Mouse (Mus musculus): Measurements from ENCODE around the gene Hoxb5. TPM values are rescaled to one million over a fixed set of nuclear protein-coding genes. Genes with fewer than 3 reads are reported as not detected.
A peak's percentile ranks its signal among the peaks of the same experiment; 100 is the strongest.

Gene Hoxb5
- polyA plus RNA-seq, 1 experiment from 2014 or later = 79.2 TPM

DNA sequence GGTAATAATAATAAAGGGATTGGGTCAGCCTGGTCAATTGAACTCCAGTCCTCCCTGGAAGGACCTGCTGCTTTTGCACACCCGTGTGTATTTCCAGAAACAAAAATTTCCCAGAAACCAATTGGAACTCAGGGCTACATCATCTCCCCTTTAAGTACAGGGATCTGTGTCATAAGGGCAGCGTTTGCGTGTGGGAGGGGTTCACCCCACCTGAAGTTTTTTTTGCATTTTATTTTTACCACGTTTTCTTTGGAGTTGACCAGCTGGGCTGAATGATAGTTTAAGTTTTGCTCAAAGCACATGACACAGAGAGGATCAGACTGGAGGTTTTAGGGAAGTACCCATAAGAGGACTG is 39.4 kb downstream of the Hoxb5 start:
- ATAC-seq (ENCODE audit: low FRiP score, low read depth) = no peak
- WGBS = 3% methylated on average over 4 of the region's 4 CpGs
- no peaks in the 10 kb centered on the region for H3K9me3 ChIP-seq
- H3K27ac ChIP-seq = peak overlapping the region; percentile 100
- peaks cover 33% of the 10 kb centered on the region for H3K36me3 ChIP-seq
- H3K27me3 ChIP-seq (replicated peaks) = no peaks in the 10 kb centered on the region
- H3K4me2 ChIP-seq (replicated peaks) = peak overlapping the region; percentile 100
- H3K4me3 ChIP-seq = peak overlapping the region; percentile 59
- peaks cover 86% of the 10 kb centered on the region for H3K4me1 ChIP-seq
- peak overlapping the region; percentile 100 for H3K9ac ChIP-seq

DNA sequence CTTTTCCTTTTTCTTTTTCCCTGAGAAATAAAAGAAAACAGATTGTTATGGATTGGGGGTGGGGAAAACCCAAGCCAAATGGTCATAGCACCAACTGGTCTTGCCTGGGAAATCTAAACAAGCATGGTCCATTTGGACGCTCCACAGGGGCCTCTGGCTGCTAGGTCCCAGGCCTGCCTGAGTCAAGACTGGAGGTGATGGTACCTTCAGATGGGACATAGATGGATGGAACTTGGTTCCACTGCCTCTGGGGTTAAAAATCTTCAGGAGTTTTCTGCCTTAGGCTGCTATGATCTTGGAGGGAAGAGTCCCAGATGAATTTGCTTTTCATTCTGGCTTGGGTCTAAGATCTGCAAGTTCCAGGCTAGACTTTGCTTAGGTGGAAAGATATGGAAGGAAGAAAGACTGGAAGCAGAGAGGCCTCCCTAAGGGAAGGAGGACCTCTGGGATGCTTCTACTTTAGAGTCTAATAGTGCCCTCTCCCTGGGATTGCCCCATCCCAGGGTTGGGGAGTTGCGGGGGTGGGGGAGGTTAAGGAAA is 40.1 kb downstream of the Hoxb5 start:
- H3K4me1 ChIP-seq = peaks cover 84% of the 10 kb centered on the region
- peak overlapping the region; percentile 59 for H3K4me3 ChIP-seq
- H3K9ac ChIP-seq = peak overlapping the region; percentile 100
- no peaks in the 10 kb centered on the region for H3K27me3 ChIP-seq (replicated peaks)
- ATAC-seq (ENCODE audit: low FRiP score, low read depth) = no peak
- peaks cover 33% of the 10 kb centered on the region for H3K36me3 ChIP-seq
- WGBS = 8% methylated on average over 2 of the region's 2 CpGs
- no peaks in the 10 kb centered on the region for H3K9me3 ChIP-seq
- H3K27ac ChIP-seq = peak overlapping the region; percentile 100
- H3K4me2 ChIP-seq (replicated peaks) = peak overlapping the region; percentile 100

DNA sequence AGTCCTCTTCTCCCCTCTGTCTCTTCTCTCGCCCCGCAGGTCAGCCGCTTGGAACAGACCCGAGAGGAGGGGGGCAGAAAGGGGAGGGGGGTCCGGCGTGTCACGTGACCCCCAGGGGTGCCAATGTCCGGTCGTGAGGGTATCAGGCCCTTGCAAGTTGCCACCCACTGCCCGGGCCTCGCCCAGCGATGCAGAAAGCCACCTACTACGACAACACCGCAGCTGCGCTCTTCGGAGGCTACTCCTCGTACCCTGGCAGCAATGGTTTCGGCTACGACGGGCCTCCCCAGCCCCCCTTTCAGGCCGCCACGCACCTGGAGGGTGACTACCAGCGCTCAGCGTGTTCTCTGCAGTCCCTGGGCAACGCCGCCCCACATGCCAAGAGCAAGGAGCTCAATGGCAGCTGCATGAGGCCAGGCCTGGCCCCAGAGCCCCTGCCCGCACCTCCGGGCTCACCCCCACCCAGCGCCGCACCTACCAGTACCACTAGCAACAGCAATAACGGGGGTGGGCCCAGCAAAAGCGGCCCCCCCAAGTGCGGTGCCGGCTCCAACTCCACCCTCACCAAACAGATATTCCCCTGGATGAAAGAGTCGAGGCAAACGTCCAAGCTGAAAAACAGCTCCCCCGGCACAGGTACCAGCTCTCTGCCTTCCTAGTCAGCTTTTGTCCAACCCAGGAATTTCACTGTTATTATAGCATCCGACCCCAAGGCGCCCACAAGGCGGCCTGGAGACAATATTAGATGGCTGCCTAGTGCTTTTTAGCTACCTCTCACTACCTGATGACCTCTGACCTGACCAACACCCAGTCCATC is 41.1 kb downstream of the Hoxb5 start:
- H3K27me3 ChIP-seq (replicated peaks) = no peaks in the 10 kb centered on the region
- WGBS = 4% methylated on average over 40 of the region's 40 CpGs
- peaks cover 84% of the 10 kb centered on the region for H3K4me1 ChIP-seq
- ATAC-seq (ENCODE audit: low FRiP score, low read depth) = peak; percentile 15; the same call in 1 of the 2 replicates
- H3K36me3 ChIP-seq = peaks cover 33% of the 10 kb centered on the region
- peak overlapping the region; percentile 100 for H3K9ac ChIP-seq
- H3K4me2 ChIP-seq (replicated peaks) = peak overlapping the region; percentile 100
- peak overlapping the region; percentile 59 for H3K4me3 ChIP-seq
- no peaks in the 10 kb centered on the region for H3K9me3 ChIP-seq
- H3K27ac ChIP-seq = peak overlapping the region; percentile 100

DNA sequence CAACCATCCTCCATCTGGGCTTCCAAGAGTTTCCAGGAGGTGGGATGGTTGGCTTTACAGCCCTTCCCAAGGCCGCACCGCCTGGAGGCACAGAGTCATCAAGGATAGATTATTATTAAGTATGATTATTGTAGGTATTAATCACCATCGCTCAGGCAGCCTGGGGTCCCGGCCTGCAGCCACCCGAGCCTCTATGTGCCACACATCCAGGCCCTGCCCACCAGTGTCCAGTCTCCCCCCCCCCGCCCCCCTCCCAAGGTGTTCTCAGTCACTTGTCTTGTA is 41.7 kb downstream of the Hoxb5 start:
- H3K27ac ChIP-seq = peak overlapping the region; percentile 100

DNA sequence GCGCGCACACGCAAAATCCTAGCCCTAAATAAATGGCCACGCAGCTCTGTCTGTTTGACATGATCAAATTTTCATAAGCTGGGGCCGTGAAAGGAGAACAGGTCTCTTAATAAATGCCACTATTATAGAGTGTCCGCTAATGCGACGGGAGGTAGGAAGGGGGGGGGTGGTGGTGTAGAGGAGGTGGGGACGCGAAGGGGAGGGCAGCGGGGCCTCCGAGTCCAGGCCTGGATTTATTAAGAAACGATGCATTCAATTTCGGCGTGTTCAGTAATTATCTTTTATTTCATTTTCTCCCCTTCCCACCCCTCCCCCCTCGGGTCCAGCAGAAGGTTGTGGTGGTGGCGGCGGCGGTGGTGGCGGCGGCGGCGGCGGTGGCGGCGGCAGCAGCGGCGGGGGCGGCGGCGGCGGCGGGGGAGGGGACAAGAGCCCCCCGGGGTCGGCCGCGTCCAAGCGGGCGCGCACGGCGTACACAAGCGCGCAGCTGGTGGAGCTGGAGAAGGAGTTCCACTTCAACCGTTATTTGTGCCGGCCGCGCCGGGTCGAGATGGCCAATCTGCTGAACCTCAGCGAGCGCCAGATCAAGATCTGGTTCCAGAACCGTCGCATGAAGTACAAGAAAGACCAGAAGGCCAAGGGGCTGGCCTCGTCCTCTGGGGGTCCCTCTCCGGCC is 42.2 kb downstream of the Hoxb5 start:
- Histone ChIP-seq H3K9me3 (no peaks in the 10 kb centered on the region), H3K27ac (peak overlapping the region; percentile 100), H3K9ac (peak overlapping the region; percentile 100), H3K4me3 (peak overlapping the region; percentile 59), H3K27me3 (replicated peaks) (no peaks in the 10 kb centered on the region), H3K36me3 (peaks cover 33% of the 10 kb centered on the region), H3K4me2 (replicated peaks) (peak overlapping the region; percentile 100), H3K4me1 (peaks cover 83% of the 10 kb centered on the region)
- WGBS = under 1% methylated on average over 41 of the region's 56 CpGs
- ATAC-seq (ENCODE audit: low FRiP score, low read depth) = no peak

More for the DNA sequence above, 41.7 kb downstream of the Hoxb5 start:
- H3K9me3 ChIP-seq = no peaks in the 10 kb centered on the region
- H3K27me3 ChIP-seq (replicated peaks) = no peaks in the 10 kb centered on the region
- no peak for ATAC-seq (ENCODE audit: low FRiP score, low read depth)
- H3K9ac ChIP-seq = peak overlapping the region; percentile 100
- peak overlapping the region; percentile 59 for H3K4me3 ChIP-seq
- peaks cover 33% of the 10 kb centered on the region for H3K36me3 ChIP-seq
- H3K4me1 ChIP-seq = peaks cover 84% of the 10 kb centered on the region
- WGBS = 1% methylated on average over 6 of the region's 6 CpGs
- peak overlapping the region; percentile 100 for H3K4me2 ChIP-seq (replicated peaks)

DNA sequence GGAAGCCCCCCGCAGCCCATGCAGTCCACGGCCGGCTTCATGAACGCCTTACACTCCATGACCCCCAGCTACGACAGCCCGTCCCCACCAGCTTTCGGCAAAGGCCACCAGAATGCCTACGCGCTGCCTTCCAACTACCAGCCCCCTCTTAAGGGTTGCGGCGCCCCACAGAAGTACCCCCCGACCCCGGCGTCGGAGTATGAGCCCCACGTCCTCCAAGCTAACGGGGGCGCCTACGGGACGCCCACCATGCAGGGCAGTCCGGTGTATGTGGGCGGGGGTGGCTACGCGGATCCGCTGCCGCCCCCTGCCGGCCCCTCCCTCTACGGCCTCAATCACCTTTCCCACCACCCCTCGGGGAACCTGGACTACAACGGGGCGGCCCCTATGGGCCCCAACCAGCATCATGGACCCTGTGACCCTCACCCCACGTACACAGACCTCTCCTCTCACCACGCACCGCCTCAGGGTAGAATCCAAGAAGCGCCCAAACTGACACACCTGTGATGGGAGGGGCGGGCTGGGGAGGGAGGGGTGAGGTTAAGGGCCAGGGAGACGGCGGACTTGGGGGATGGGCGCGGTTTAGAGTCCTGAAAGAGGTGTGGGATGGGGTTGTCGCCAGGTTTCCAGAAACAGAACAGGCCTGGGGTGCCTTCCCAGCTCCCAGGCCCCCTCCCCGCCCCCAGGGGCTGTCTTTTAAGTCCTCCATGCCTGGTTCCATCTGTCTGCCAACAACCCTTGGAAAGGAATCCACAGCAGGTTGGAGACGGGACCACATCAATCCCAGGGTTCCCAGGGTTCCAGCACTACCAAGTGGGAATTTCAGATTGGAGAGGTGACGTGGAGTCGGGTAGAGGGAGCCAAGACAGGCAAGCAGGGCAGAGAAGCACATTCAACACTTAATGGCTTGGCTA is 43.0 kb downstream of the Hoxb5 start:
- 2% methylated on average over 45 of the region's 45 CpGs for WGBS
- Histone ChIP-seq H3K9ac (peak overlapping the region; percentile 100), H3K9me3 (no peaks in the 10 kb centered on the region), H3K4me1 (peaks cover 88% of the 10 kb centered on the region), H3K4me2 (replicated peaks) (peak overlapping the region; percentile 100), H3K27me3 (replicated peaks) (no peaks in the 10 kb centered on the region), H3K36me3 (peaks cover 33% of the 10 kb centered on the region), H3K4me3 (peak overlapping the region; percentile 59), H3K27ac (peak overlapping the region; percentile 100)
- no peak for ATAC-seq (ENCODE audit: low FRiP score, low read depth)

DNA sequence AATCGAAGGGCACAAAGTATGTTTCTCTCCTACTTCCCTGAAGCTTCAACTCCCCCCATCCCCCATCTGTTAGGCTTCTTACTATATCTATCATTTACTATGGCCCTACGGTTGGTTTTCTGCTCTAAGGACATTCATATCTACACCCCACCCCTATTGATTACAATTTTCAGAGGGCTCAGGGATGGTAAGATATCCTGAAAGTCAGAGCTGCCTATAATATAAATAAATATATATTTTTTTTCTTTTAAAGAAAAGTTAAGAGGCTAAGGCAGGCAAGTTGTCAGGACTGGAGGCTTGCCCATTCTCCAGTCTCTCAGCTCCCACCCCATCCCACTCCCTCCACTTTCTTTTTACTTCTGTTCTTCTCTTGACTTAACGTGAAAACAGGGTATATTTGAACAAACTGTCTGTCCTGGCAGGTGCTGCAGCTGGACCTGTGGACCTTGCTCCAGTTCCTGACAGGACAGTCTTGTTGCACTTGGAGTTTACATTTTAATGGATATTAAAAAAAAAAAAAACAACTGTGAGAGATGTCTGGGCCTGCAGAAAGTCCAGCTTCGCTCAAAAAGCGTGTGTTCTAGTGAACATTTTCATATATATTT is 43.9 kb downstream of the Hoxb5 start:
- 22% methylated on average over 5 of the region's 5 CpGs for WGBS
- H3K27ac ChIP-seq = peak overlapping the region; percentile 100
- H3K27me3 ChIP-seq (replicated peaks) = no peaks in the 10 kb centered on the region
- H3K9me3 ChIP-seq = no peaks in the 10 kb centered on the region
- H3K4me1 ChIP-seq = peaks cover 84% of the 10 kb centered on the region
- peak overlapping the region; percentile 100 for H3K4me2 ChIP-seq (replicated peaks)
- no peak for ATAC-seq (ENCODE audit: low FRiP score, low read depth)
- H3K4me3 ChIP-seq = no peak overlapping the region
- H3K36me3 ChIP-seq = peaks cover 28% of the 10 kb centered on the region
- H3K9ac ChIP-seq = peak overlapping the region; percentile 100

DNA sequence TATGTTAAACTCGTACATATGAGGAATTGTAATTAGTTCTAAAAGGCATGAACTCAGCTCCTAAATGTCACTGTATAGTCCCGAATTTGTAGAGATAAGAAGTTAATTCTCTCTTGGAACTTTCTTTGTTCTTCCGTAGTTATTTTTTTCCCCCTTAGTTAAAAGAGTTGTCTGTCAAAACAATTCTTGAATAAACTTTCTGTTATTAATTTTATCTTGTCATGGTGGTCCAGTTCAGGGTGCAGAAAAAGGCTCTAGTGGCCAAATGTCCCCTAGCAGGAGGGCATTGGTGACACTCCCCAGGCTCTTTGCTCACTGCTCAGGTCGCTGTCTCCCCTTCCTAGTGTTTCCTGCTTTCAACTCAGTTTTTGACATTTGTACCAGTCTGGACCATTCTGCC is 44.6 kb downstream of the Hoxb5 start:
- no peaks in the 10 kb centered on the region for H3K27me3 ChIP-seq (replicated peaks)
- H3K9me3 ChIP-seq = no peaks in the 10 kb centered on the region
- H3K4me1 ChIP-seq = peaks cover 79% of the 10 kb centered on the region
- peak overlapping the region; percentile 100 for H3K9ac ChIP-seq
- no peak for ATAC-seq (ENCODE audit: low FRiP score, low read depth)
- peak overlapping the region; percentile 61 for H3K4me2 ChIP-seq (replicated peaks)
- peak overlapping the region; percentile 29 for H3K4me3 ChIP-seq
- H3K36me3 ChIP-seq = peaks cover 25% of the 10 kb centered on the region
- peak overlapping the region; percentile 92 for H3K27ac ChIP-seq
- WGBS = 5% methylated on average over 4 of the region's 4 CpGs

DNA sequence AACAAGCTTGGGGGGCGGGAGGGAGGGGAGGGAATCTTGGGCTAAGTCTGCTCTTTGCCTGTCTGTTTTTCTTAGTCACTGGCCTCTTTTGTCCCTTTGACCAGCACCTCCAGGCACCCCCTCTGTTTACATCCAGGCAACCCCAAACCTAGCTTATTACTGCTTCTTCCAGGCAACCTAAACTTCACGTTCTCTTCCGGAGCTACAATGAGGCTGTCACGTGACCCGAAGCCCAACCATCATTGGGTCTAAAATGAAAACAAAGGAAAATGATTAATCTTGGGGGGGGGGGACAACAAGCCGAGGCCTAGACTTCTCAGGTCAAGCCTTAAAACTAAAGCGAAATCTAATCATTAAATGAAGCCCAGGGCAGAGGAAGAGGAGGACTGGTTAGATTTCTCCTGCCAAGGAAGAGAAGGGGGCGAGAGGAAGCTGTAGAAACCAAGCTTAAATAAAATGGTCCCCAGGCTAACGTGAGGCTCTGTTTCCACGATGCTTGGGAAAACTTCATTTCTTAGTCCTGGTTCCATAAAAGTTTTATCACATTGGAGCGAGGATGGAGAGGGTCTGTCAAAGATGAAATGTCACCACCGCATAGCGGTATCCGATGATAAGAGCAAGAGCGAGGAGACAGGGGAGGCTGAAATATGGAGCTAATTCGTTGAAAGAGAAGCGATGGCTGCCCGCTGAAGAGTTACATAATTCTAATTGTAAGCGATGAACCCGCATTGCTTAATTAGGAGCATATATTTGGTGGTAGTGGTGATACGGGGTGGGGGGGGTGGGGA is 45.2 kb downstream of the Hoxb5 start:
- 2% methylated on average over 21 of the region's 21 CpGs for WGBS
- ATAC-seq (ENCODE audit: low FRiP score, low read depth) = no peak
- Histone ChIP-seq H3K9me3 (no peaks in the 10 kb centered on the region), H3K9ac (peak overlapping the region; percentile 100), H3K27me3 (replicated peaks) (no peaks in the 10 kb centered on the region), H3K4me3 (peak overlapping the region; percentile 29), H3K27ac (peak overlapping the region; percentile 92), H3K4me2 (replicated peaks) (peak overlapping the region; percentile 61), H3K4me1 (peaks cover 73% of the 10 kb centered on the region), H3K36me3 (peaks cover 30% of the 10 kb centered on the region)

DNA sequence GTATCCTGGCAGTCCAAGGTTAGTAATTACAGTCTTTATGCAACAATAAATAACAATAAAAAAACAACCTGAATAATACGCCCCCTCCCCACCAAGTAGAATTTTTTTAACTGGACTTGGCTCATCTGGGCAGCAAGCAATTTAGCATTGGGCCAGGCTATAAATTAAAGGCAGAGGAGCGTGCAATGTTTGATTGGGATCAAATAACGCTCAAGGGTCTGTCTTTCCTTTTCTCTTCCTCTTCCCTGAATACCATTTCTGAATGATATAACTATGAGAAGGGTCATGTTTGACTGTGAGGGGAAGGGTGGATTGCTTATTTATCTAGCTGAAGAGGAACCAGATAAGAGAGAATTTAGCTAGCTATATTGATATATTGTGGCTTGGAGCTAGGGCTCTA is 45.9 kb downstream of the Hoxb5 start:
- no peak for ATAC-seq (ENCODE audit: low FRiP score, low read depth)
- Histone ChIP-seq H3K4me2 (replicated peaks) (peak overlapping the region; percentile 61), H3K9ac (peak overlapping the region; percentile 100)

More for the DNA sequence above, 45.9 kb downstream of the Hoxb5 start:
- Histone ChIP-seq H3K27me3 (replicated peaks) (no peaks in the 10 kb centered on the region), H3K4me3 (peak overlapping the region; percentile 29), H3K36me3 (peaks cover 31% of the 10 kb centered on the region), H3K27ac (peak overlapping the region; percentile 92), H3K4me1 (peaks cover 67% of the 10 kb centered on the region), H3K9me3 (no peaks in the 10 kb centered on the region)
- whole genome bisulfite sequencing = 4% methylated on average over 3 of the region's 3 CpGs
